ENCODE assay signal across 23 mouse cellular contexts in the genomic region with DNA sequence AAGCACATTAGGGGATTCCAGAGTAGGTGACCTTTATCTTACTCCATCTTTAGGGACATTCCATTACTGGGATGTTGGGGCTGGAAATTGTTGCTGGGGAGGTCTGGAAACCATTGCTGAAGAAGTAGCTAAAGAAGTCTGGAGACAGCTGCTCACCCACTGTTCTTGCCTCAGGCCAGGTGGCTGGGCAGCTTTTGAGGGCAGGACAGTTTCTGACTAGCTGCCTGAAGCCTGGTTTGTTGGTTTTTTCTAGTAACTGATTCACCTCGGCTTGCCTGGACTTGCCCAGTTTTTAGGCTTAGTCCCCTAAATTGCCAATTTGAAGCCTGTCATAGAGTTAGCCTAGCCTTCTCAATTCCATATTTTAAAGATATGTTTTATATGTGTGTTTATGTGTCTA.
"Had no signal": no experiment of that assay in that cellular context is flagged by ENCODE, and none has a peak within 500 bp of the region (broad histone marks: within the 10 kb centered on the region; RNA-seq: fewer than 3 reads in every experiment).

No protein-coding gene starts in this region.

- H3K36me3 ChIP-seq: heart, embryonic 13.5 days; heart, embryonic 15.5 days; hindbrain, embryonic 12.5 days; intestine, embryonic 15.5 days; limb, embryonic 10.5 days; limb, embryonic 12.5 days; liver, embryonic 13.5 days; liver, embryonic 15.5 days had no signal

- H3K4me2 ChIP-seq: heart, embryonic 11.5 days; heart, embryonic 13.5 days; heart, embryonic 15.5 days; hindbrain, embryonic 12.5 days; hindbrain, embryonic 14.5 days; intestine, embryonic 15.5 days; limb, embryonic 12.5 days; liver, embryonic 11.5 days; liver, embryonic 13.5 days; liver, embryonic 15.5 days had no signal

- H3K4me3 ChIP-seq: heart, embryonic 13.5 days; heart, embryonic 15.5 days; hindbrain, embryonic 12.5 days; intestine, embryonic 15.5 days; layer of hippocampus, adult 2 months; left cerebral cortex, adult 2 months; limb, embryonic 10.5 days; limb, embryonic 12.5 days; liver, embryonic 13.5 days; liver, embryonic 15.5 days had no signal

- DNase-seq: gastrocnemius, postnatal 14 days; gastrocnemius, postnatal 36 days; heart, adult 18-20 months; heart, postnatal 14 days; kidney, adult 18-20 months; kidney, adult 8-10 months; kidney, postnatal 10 days; kidney, postnatal 25 days; kidney, postnatal 4 days; liver; liver, embryonic 13.5 days had no signal

- H3K27me3 ChIP-seq: heart, embryonic 13.5 days; heart, embryonic 15.5 days; hindbrain, embryonic 12.5 days; intestine, embryonic 15.5 days; limb, embryonic 12.5 days; liver, embryonic 13.5 days; liver, embryonic 15.5 days had no signal
